Mouse (Mus musculus) CH12.LX (cell line): ENCODE data around the gene Chd5. TPM values are rescaled to one million over a fixed set of nuclear protein-coding genes. Genes with fewer than 3 reads are reported as not detected.
A peak's percentile ranks its signal among the peaks of the same experiment; 100 is the strongest.

ENCODE experiments used
- DNase-seq: peaks from one replicate; pipeline ENCODE4 v3.0.0-alpha.2; 2013; ENCODE audit errors: extremely low read depth
- H3K27ac ChIP-seq: 2 replicates; pipeline ENCODE4 v1.5.1; 2012; ENCODE audit warnings: low read depth, mild to moderate bottlenecking, control low read depth, moderate library complexity; ENCODE audit not compliant: insufficient read depth
- H3K27me3 ChIP-seq: replicated peaks from 2 replicates; pipeline ENCODE3; 2012; ENCODE audit warnings: inconsistent platforms
- H3K36me3 ChIP-seq, 2 experiments: replicated peaks in 1 of 2; 2 replicates each; pipeline versions ENCODE3 to v1.6.1; 2012; ENCODE audit warnings: inconsistent platforms in 1 of 2, low read length in 1 of 2, mild to moderate bottlenecking in 1 of 2, mixed read lengths in 1 of 2, moderate library complexity in 1 of 2; ENCODE audit not compliant: control insufficient read depth in 1 of 2, insufficient read depth in 1 of 2
- H3K4me1 ChIP-seq, 2 experiments: 2 replicates each; pipeline ENCODE4 v1.6.1; 2012; ENCODE audit warnings: inconsistent platforms in 1 of 2, moderate library complexity in 1 of 2; ENCODE audit not compliant: insufficient read depth in 2 of 2, control insufficient read depth in 1 of 2
- H3K4me2 ChIP-seq: 2 replicates; pipeline ENCODE4 v1.6.1; 2012; ENCODE audit warnings: low read depth, mild to moderate bottlenecking, control low read depth; ENCODE audit not compliant: poor library complexity, insufficient read depth, severe bottlenecking
- H3K4me3 ChIP-seq, 3 experiments: fragments of 150-350 bp in 1 of 3; sonication (generic) in 1 of 3; replicated peaks in 1 of 3; 2 replicates each; pipeline versions ENCODE3 to v1.5.1; 2011 to 2012; ENCODE audit warnings: low read depth in 2 of 3, low read length in 2 of 3, mild to moderate bottlenecking in 2 of 3, moderate library complexity in 2 of 3, control low read depth in 1 of 3, improper control_type of control experiment in 1 of 3, inconsistent platforms in 1 of 3, mixed read lengths in 1 of 3; ENCODE audit not compliant: poor library complexity in 1 of 3
- H3K79me2 ChIP-seq: replicated peaks from 2 replicates; pipeline ENCODE4 v1.6.1; 2012; ENCODE audit warnings: mild to moderate bottlenecking, moderate library complexity; ENCODE audit not compliant: control insufficient read depth, poor library complexity, insufficient read depth, severe bottlenecking; ENCODE audit errors: extremely low read depth
- H3K9ac ChIP-seq: 2 replicates; pipeline ENCODE4 v1.6.1; 2012; ENCODE audit warnings: low read depth, mild to moderate bottlenecking, control low read depth, moderate library complexity; ENCODE audit not compliant: insufficient read depth
- H3K9me3 ChIP-seq: replicated peaks from 2 replicates; pipeline ENCODE3; 2012; ENCODE audit warnings: low read length, inconsistent platforms, mixed read lengths
- EP300 ChIP-seq: IDR thresholded peaks from 2 replicates; pipeline ENCODE4 v1.6.1; 2011; ENCODE audit warnings: low read length, improper control_type of control experiment
- HCFC1 ChIP-seq: IDR thresholded peaks from 2 replicates; pipeline ENCODE4 v1.6.1; 2012; ENCODE audit warnings: low read depth, mild to moderate bottlenecking, inconsistent platforms, low read length, improper control_type of control experiment
- KAT2A ChIP-seq: IDR thresholded peaks from 2 replicates; pipeline ENCODE4 v1.6.1; 2012; ENCODE audit warnings: low read length, improper control_type of control experiment, inconsistent platforms; ENCODE audit not compliant: insufficient replicate concordance
- MAFK ChIP-seq: IDR thresholded peaks from 2 replicates; pipeline ENCODE4 v1.6.1; 2011; ENCODE audit warnings: low read length, improper control_type of control experiment; ENCODE audit not compliant: insufficient replicate concordance
- MAX ChIP-seq: IDR thresholded peaks from 2 replicates; pipeline ENCODE4 v1.6.1; 2011; ENCODE audit warnings: low read length, improper control_type of control experiment
- MEF2A ChIP-seq: IDR thresholded peaks from 2 replicates; pipeline ENCODE4 v1.6.1; 2014; ENCODE audit warnings: low read depth, mild to moderate bottlenecking, inconsistent platforms, low read length, improper control_type of control experiment, borderline replicate concordance
- NELFE ChIP-seq: IDR thresholded peaks from 2 replicates; pipeline ENCODE4 v1.6.1; 2011; ENCODE audit warnings: low read depth, low read length, improper control_type of control experiment
- NRF1 ChIP-seq: IDR thresholded peaks from 2 replicates; pipeline ENCODE4 v1.6.1; 2014; ENCODE audit warnings: low read depth, mild to moderate bottlenecking, inconsistent platforms, low read length, improper control_type of control experiment, moderate library complexity
- PAX5 ChIP-seq: IDR thresholded peaks from 2 replicates; pipeline ENCODE4 v1.6.1; 2012; ENCODE audit warnings: low read length, inconsistent platforms, mixed read lengths
- UBTF ChIP-seq: IDR thresholded peaks from 2 replicates; pipeline ENCODE4 v1.6.1; 2012; ENCODE audit warnings: low read depth, mild to moderate bottlenecking, inconsistent platforms, low read length, improper control_type of control experiment, moderate library complexity
- USF1 ChIP-seq: IDR thresholded peaks from 2 replicates; pipeline ENCODE4 v1.6.1; 2014; ENCODE audit warnings: low read depth, mild to moderate bottlenecking, inconsistent platforms, low read length, improper control_type of control experiment
- ZC3H11A ChIP-seq: IDR thresholded peaks from 2 replicates; pipeline ENCODE4 v1.6.1; 2012; ENCODE audit warnings: low read depth, mild to moderate bottlenecking, inconsistent platforms, low read length, improper control_type of control experiment
- ZNF384 ChIP-seq: IDR thresholded peaks from 2 replicates; pipeline ENCODE4 v1.6.1; 2012; ENCODE audit warnings: low read depth, low read length, improper control_type of control experiment, inconsistent platforms
- dilution Hi-C: fragments of 300-500 bp; cut with MboI; formaldehyde crosslinking; loops from 2 replicates; pipeline ENCODE4 v1.14.3; 2020; ENCODE audit warnings: low sequenced_read_pairs; ENCODE audit not compliant: extremely low pct_unique_long_range_greater_than_20kb, extremely low pct_ligation_motif_present
- in situ Hi-C: fragments of 300-500 bp; cut with MboI; formaldehyde crosslinking; loops from 3 replicates; pipeline ENCODE4 v1.14.3; 2019; ENCODE audit warnings: low sequenced_read_pairs, low pct_ligation_motif_present, low pct_unique_long_range_greater_than_20kb, mixed read lengths
- polyA plus RNA-seq: library from polyadenylated mRNA; unstranded; fragments of >175 nt; gene quantifications from 2 replicates; pipeline ENCODE4 v1.2.1, GENCODE M21; 2012; ENCODE audit warnings: low read depth; ENCODE audit not compliant: insufficient read length
- total RNA-seq, 2 experiments: library from RNA; depleted of rRNA; stranded (reverse); fragments of 300-350 nt in 1 of 2; fragments of >200 nt in 1 of 2; gene quantifications; 2 replicates each; pipeline ENCODE4 v1.2.3; 2012 to 2014

Gene Chd5
- total and polyA plus RNA-seq, 3 experiments, result 0.44 to 3.4 (median 1.2) TPM

DNA sequence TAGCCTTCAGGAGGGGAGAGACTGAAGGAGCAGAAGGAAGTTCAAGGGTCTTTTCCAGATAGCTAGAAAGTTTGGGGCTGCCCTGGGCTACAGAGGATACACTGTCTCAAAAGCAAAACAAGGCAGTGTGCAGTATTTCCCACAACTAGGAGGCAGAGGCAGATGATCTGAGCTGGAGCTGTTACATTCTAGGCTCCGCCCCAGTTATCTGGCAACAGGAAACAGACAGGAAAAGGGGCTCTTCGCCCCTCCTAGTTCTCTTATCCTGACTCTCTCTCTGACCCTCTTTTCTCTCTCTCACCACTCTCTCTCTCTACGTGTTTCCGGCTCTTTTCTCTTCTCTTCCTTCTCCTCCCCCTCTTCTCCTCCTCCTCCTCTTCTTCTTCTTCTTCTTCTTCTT is 42.5 kb upstream of the Chd5 start:
- peaks cover 13 to 18% of the 10 kb centered on the region in 2 experiments for H3K36me3 ChIP-seq
- dilution Hi-C loops (no loop called here), in situ Hi-C loops (loop anchor here (25.0 kb wide), 1 partner anchor 1816 kb away; no protein-coding TSS in a partner anchor)
- DNase-seq, result no peak
- peaks cover 15 to 53% of the 10 kb centered on the region in 2 experiments for H3K4me1 ChIP-seq
- H3K27me3 ChIP-seq, result peaks cover 33% of the 10 kb centered on the region
- no peak overlapping the region for H3K9ac ChIP-seq
- no peak overlapping the region for H3K27ac ChIP-seq
- TF ChIP-seq HCFC1 (peak; percentile 23; the same call in 1 of the 2 replicates), KAT2A (no peak)
- H3K4me2 ChIP-seq, result peak overlapping the region; percentile 0; the same call in 1 of the 2 replicates
- no peak overlapping the region for H3K4me3 ChIP-seq
- H3K79me2 ChIP-seq, result peaks cover 5% of the 10 kb centered on the region; the same call in 1 of the 2 replicates
- no peaks in the 10 kb centered on the region for H3K9me3 ChIP-seq

DNA sequence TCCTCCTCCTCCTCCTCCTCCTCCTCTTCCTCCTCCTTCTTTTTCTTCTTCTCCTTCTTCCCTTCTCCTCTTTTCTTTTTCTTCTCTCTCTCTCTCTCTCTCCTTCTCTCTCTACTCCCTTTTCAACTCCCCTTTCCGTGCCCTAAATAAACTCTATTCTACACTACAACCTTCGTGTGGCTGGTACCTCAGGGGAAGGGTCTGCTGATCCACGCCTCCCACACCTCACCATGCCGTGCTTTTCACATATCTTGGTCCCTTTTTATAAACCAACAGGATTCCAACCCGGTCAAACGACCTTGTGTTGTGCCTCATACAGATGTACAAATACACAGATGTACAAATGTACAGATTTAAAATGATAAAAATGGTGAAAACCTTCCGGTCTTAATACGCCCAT is 42.1 kb upstream of the Chd5 start:
- peak overlapping the region; percentile 82 for H3K4me2 ChIP-seq
- H3K36me3 ChIP-seq, result peaks cover 16 to 22% of the 10 kb centered on the region in 2 experiments
- H3K9ac ChIP-seq, result peak overlapping the region; percentile 80
- in situ Hi-C loops, result loop anchor here (25.0 kb wide), 1 partner anchor 1816 kb away; no protein-coding TSS in a partner anchor
- H3K27me3 ChIP-seq, result peaks cover 29% of the 10 kb centered on the region
- H3K9me3 ChIP-seq, result no peaks in the 10 kb centered on the region
- H3K4me3 ChIP-seq, result peak overlapping the region; percentile 52 to 74 (median 63)
- no peak for DNase-seq
- H3K4me1 ChIP-seq, result peaks cover 11 to 48% of the 10 kb centered on the region in 2 experiments; a peak in 3 of 4 replicates
- peaks cover 5% of the 10 kb centered on the region; the same call in 1 of the 2 replicates for H3K79me2 ChIP-seq
- no peak overlapping the region for H3K27ac ChIP-seq
- dilution Hi-C loops, result no loop called here
- no peak for TF ChIP-seq NELFE
- TF ChIP-seq MAFK, result no peak
- TF ChIP-seq USF1, result no peak
- TF ChIP-seq HCFC1, result no peak
- TF ChIP-seq ZC3H11A, result no peak
- no peak for TF ChIP-seq MAX
- TF ChIP-seq ZNF384, result no peak
- no peak for TF ChIP-seq PAX5
- TF ChIP-seq MEF2A, result no peak
- TF ChIP-seq UBTF, result no peak
- no peak for TF ChIP-seq EP300
- TF ChIP-seq NRF1, result no peak
